ENCODE assay signal across 10 mouse cellular contexts in genomic region chr13:9350670-9351069, GRCm38 (mm10).
DNase-seq lines count a peak whose midpoint lies in the region; ATAC-seq and TF ChIP-seq lines count a peak whose summit lies in the region.
"Had no signal": no experiment of that assay in that cellular context is flagged by ENCODE, and none has a peak within 500 bp of the region (broad histone marks: within the 10 kb centered on the region; RNA-seq: fewer than 3 reads in every experiment).

No protein-coding gene starts in this region.

- no peaks in the 10 kb centered on the region for H3K4me1 ChIP-seq in kidney, embryonic 15.5 days
- peaks cover 13% of the 10 kb centered on the region for H3K4me1 ChIP-seq in embryonic fibroblast, embryonic 13.5 days (ENCODE audit: control insufficient read depth, insufficient read depth, low read length)
- H3K4me1 ChIP-seq in hindbrain, embryonic 13.5 days (replicated peaks) = peaks cover 13% of the 10 kb centered on the region
- H3K4me1 ChIP-seq in forebrain, embryonic 10.5 days = peaks cover 10% of the 10 kb centered on the region
- H3K4me1 ChIP-seq: megakaryocyte, embryonic 14.5 days had no signal

- no peak overlapping the region for H3K4me3 ChIP-seq in kidney, embryonic 15.5 days (replicated peaks)
- no peak overlapping the region for H3K4me3 ChIP-seq in embryonic fibroblast, embryonic 13.5 days (ENCODE audit: insufficient read depth, low read length)
- no peak overlapping the region for H3K4me3 ChIP-seq in hindbrain, embryonic 13.5 days
- H3K4me3 ChIP-seq in forebrain, embryonic 10.5 days = no peak overlapping the region
- H3K4me3 ChIP-seq: embryonic facial prominence, embryonic 12.5 days; megakaryocyte, embryonic 14.5 days had no signal

- H3K36me3 ChIP-seq in kidney, embryonic 15.5 days = no peaks in the 10 kb centered on the region
- H3K36me3 ChIP-seq in hindbrain, embryonic 13.5 days = no peaks in the 10 kb centered on the region
- H3K36me3 ChIP-seq in forebrain, embryonic 10.5 days (replicated peaks) = no peaks in the 10 kb centered on the region
- H3K36me3 ChIP-seq: embryonic facial prominence, embryonic 12.5 days had no signal

- TF ChIP-seq CTCF in embryonic fibroblast, embryonic 13.5 days (IDR thresholded peaks at IDR 0.05; ENCODE audit: borderline replicate concordance, insufficient read depth, low read length) = no peak

- H3K27ac ChIP-seq in kidney, embryonic 15.5 days = no peak overlapping the region
- H3K27ac ChIP-seq in embryonic fibroblast, embryonic 13.5 days (ENCODE audit: insufficient read depth, low read length) = peak overlapping the region; percentile 87
- no peak overlapping the region for H3K27ac ChIP-seq in hindbrain, embryonic 13.5 days
- no peak overlapping the region for H3K27ac ChIP-seq in forebrain, embryonic 10.5 days
- H3K27ac ChIP-seq: embryonic facial prominence, embryonic 12.5 days had no signal

- H3K9ac ChIP-seq in kidney, embryonic 15.5 days = no peak overlapping the region
- H3K9ac ChIP-seq in hindbrain, embryonic 13.5 days = no peak overlapping the region
- H3K9ac ChIP-seq: embryonic facial prominence, embryonic 12.5 days had no signal

- H3K9me3 ChIP-seq in kidney, embryonic 15.5 days (replicated peaks) = no peaks in the 10 kb centered on the region
- H3K9me3 ChIP-seq in hindbrain, embryonic 13.5 days = no peaks in the 10 kb centered on the region
- H3K9me3 ChIP-seq in forebrain, embryonic 10.5 days = no peaks in the 10 kb centered on the region
- H3K9me3 ChIP-seq: embryonic facial prominence, embryonic 12.5 days; megakaryocyte, embryonic 14.5 days had no signal

- DNase-seq in kidney, adult 18-20 months = peak; percentile 15
- peak; percentile 24 to 45 for DNase-seq in heart, postnatal 36 days
- peak; percentile 56 for DNase-seq in lung, postnatal 10 days
- no peak for DNase-seq in cerebellum, adult 9-11 months
- DNase-seq in forebrain, embryonic 10.5 days (ENCODE audit: extremely low spot score, low spot score) = no peak

- no peak overlapping the region for H3K4me2 ChIP-seq in kidney, embryonic 15.5 days
- no peak overlapping the region for H3K4me2 ChIP-seq in hindbrain, embryonic 13.5 days
- H3K4me2 ChIP-seq: embryonic facial prominence, embryonic 12.5 days had no signal

- TF ChIP-seq POLR2A in embryonic fibroblast, embryonic 13.5 days (IDR thresholded peaks at IDR 0.05; ENCODE audit: low read depth, low read length) = no peak

- intact Hi-C loops in heart, postnatal 36 days (cut with DNase I) = loop anchor here (5.0 kb wide), 1 partner anchor 157 kb away; no protein-coding TSS in a partner anchor

- ATAC-seq in kidney, embryonic 15.5 days (replicated peaks; ENCODE audit: low FRiP score) = no peak
- no peak for ATAC-seq in hindbrain, embryonic 13.5 days (ENCODE audit: low FRiP score)

- 76% methylated on average over 2 of the region's 2 CpGs for WGBS in kidney, embryonic 15.5 days
- 89% methylated on average over 2 of the region's 2 CpGs for WGBS in hindbrain, embryonic 13.5 days
- WGBS in forebrain, embryonic 10.5 days = 87% methylated on average over 2 of the region's 2 CpGs

- no peaks in the 10 kb centered on the region for H3K27me3 ChIP-seq in kidney, embryonic 15.5 days
- no peaks in the 10 kb centered on the region for H3K27me3 ChIP-seq in hindbrain, embryonic 13.5 days
- H3K27me3 ChIP-seq in forebrain, embryonic 10.5 days (ENCODE audit: poor library complexity, severe bottlenecking) = no peaks in the 10 kb centered on the region
- H3K27me3 ChIP-seq: embryonic facial prominence, embryonic 12.5 days; megakaryocyte, embryonic 14.5 days had no signal

Comparison
In these comparisons a context has a peak if more than half of its experiments do, and no peak if none do; other contexts are left out.
1. DNase-seq: peak in kidney, adult 18-20 months (single experiment), heart, postnatal 36 days (2 of 2) and lung, postnatal 10 days (single experiment); none in cerebellum, adult 9-11 months (single experiment) and forebrain, embryonic 10.5 days (single experiment).